Mouse (Mus musculus) liver, embryonic 14.5 days (tissue): Measurements from ENCODE around the gene Gch1. TPM values are rescaled to one million over a fixed set of nuclear protein-coding genes. Genes with fewer than 3 reads are reported as not detected.

Experiments used
- ATAC-seq: fragments of 200-750 bp; cut with Nextera tagmentation; 2 replicates; pipeline ENCODE4 v1.8.0; 2017; ENCODE audit warnings: moderate number of reproducible peaks, mild to moderate bottlenecking, moderate library complexity; ENCODE audit not compliant: insufficient read depth
- DNase-seq, 3 experiments: peaks; one replicate each; pipeline ENCODE4 v3.0.0-alpha.2; 2012 to 2013; ENCODE audit warnings: low read depth in 3 of 3, low spot score in 3 of 3
- H3K27ac ChIP-seq: fragments of 300-500 bp; sonication (generic); 2 replicates; pipeline ENCODE4 v1.5.1; 2014; ENCODE audit warnings: moderate library complexity, mild to moderate bottlenecking, control low read depth, inconsistent platforms
- H3K27me3 ChIP-seq: fragments of 300-500 bp; sonication (generic); 2 replicates; pipeline ENCODE4 v1.6.1; 2014; ENCODE audit warnings: mild to moderate bottlenecking, low read length, moderate library complexity; ENCODE audit not compliant: control insufficient read depth, insufficient read depth
- H3K36me3 ChIP-seq: fragments of 300-500 bp; sonication (generic); replicated peaks from 2 replicates; pipeline ENCODE4 v1.6.1; 2014; ENCODE audit warnings: low read depth; ENCODE audit not compliant: control insufficient read depth, insufficient read depth
- H3K4me1 ChIP-seq, 2 experiments: fragments of 200-500 bp in 1 of 2; fragments of 300-500 bp in 1 of 2; sonication (generic) in 1 of 2; replicated peaks; 2 replicates each; pipeline ENCODE4 v1.6.1; 2012 to 2014; ENCODE audit warnings: antibody characterized with exemption in 1 of 2, inconsistent platforms in 1 of 2, low read length in 1 of 2; ENCODE audit not compliant: control insufficient read depth in 2 of 2, insufficient read depth in 2 of 2
- H3K4me2 ChIP-seq: fragments of 300-500 bp; sonication (generic); 2 replicates; pipeline ENCODE4 v1.6.1; 2014; ENCODE audit warnings: low read depth, mild to moderate bottlenecking, control low read depth, moderate library complexity
- H3K4me3 ChIP-seq, 2 experiments: fragments of 200-500 bp in 1 of 2; fragments of 300-500 bp in 1 of 2; sonication (generic) in 1 of 2; 2 replicates each; pipeline ENCODE4 v1.5.1; 2012 to 2014; ENCODE audit warnings: low read depth in 2 of 2, low read length in 2 of 2, mild to moderate bottlenecking in 2 of 2, control low read depth in 1 of 2, inconsistent platforms in 1 of 2, moderate library complexity in 1 of 2; ENCODE audit not compliant: insufficient read depth in 1 of 2
- H3K9ac ChIP-seq: fragments of 300-500 bp; sonication (generic); replicated peaks from 2 replicates; pipeline ENCODE4 v1.6.1; 2014; ENCODE audit warnings: mild to moderate bottlenecking, control low read depth, moderate library complexity
- H3K9me3 ChIP-seq: fragments of 300-500 bp; sonication (generic); 2 replicates; pipeline ENCODE4 v1.6.1; 2016; ENCODE audit warnings: low read length, mixed read lengths; ENCODE audit not compliant: control insufficient read depth
- CTCF ChIP-seq: IDR thresholded peaks from 2 replicates; pipeline ENCODE4 v1.5.1; 2016; ENCODE audit warnings: antibody characterized with exemption, low read depth, control low read depth
- EP300 ChIP-seq: IDR thresholded peaks from 2 replicates; pipeline ENCODE4 v1.6.1; 2016; ENCODE audit warnings: antibody characterized with exemption, low read depth
- WGBS: fragments of 180-500 bp; shearing (Covaris S2); extraction: QIAGEN DNeasy Blood & Tissue Kit; methylation state at CpG from one replicate; pipeline ENCODE4 v1.1.7; 2014; ENCODE audit not compliant: insufficient replicate concordance; 5-methylcytosine and 5-hydroxymethylcytosine counted together
- polyA plus RNA-seq, 2 experiments: library from polyadenylated mRNA; depleted of rRNA in 1 of 2; stranded (reverse) in 1 of 2; unstranded in 1 of 2; fragments of >200 nt; fragmentation: Nextera tagmentation in 1 of 2; extraction: Ambion mirVana in 1 of 2; gene quantifications; 2 replicates each; pipeline versions ENCODE4 v1.2.1 to v1.2.3; 2012 to 2014

Gene Gch1
- polyA plus RNA-seq (2012; rRNA removed): 1.9 and 2.4 TPM in 2 replicates
- polyA plus RNA-seq (2014; fragmentation: Nextera tagmentation; extraction: Ambion mirVana): 3.8 and 3.9 TPM in 2 replicates

DNA sequence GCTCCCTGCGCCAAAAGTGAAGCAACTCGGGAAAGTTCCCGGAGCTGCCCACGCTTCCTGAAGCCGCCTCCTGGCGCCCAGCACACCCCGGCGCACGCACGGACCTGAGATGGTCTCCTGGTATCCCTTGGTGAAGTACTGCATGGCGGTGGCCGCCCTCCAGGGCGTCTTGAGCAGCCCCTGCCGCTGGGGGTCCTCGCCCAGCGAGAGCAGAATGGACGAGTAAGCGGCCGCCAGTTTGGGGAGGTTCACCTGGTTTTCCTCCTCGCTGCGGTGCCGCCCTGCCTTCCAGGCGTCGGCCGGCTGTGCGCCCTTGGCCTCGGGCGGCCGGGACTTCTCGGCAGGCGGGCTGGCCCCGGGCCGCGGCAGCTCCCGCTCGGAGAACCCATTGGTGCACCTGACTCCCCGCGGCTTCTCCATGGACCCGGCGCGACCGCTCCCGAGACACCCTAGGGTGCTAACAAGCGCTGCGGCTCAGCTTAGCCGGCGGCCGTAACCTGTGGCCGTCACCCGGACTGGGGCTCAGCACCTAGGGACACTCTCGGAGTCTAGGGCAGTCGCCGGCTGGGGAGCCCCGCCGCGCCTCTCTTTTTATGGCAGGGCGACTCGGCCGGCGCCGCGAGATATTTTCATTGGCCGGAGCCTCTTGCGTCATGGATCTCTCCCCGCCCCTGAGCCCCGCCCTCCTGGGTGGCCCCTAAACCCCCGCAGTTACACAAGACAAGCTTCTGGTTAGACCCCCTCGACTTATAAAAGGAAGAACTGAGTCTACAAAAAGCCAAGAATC, at the start of gene Gch1:
Gene Gch1, minus strand, starts transcription at position 566 of the 787 bp plus-strand sequence.
- no peaks in the 10 kb centered on the region for H3K9me3 ChIP-seq
- H3K9ac ChIP-seq: peak within 1 kb of the TSS; percentile 59
- H3K27me3 ChIP-seq: peaks cover 13% of the 10 kb centered on the region
- WGBS: under 1% methylated on average over 68 of the region's 68 CpGs
- no peaks in the 10 kb centered on the region for H3K36me3 ChIP-seq
- TF ChIP-seq CTCF: no peak
- no peak for TF ChIP-seq EP300
- peaks cover 5 to 8% of the 10 kb centered on the region in 2 experiments; a peak in 2 of 4 replicates for H3K4me1 ChIP-seq
- ATAC-seq (peak; percentile 90), DNase-seq (peak; percentile 63 to 70 (median 65))
- H3K4me3 ChIP-seq: peak within 1 kb of the TSS; percentile 64 to 76
- no peak within 1 kb of the TSS for H3K27ac ChIP-seq
- peak within 1 kb of the TSS; percentile 87 for H3K4me2 ChIP-seq

DNA sequence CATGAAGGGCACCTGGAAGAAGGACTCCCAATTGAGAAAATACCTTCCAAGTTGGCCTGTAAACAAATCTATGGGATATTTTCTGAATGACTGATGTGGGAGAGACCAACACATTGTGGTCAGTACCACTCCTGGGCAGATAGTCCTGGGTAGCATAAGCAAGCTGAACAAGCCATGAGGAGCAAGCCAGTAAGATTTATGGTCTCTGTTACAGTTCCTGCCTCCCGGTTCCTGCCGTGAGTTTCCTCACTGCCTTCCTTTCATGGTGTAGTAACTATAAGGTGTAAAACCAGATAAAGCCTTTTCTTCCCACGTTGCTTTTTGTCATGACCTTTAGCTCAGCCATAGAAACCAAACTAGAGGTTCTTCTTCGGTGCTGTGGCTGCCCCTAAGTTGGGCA, 48.1 kb upstream of the Gch1 start:
- H3K27ac ChIP-seq: no peak overlapping the region
- DNase-seq: no peak
- H3K27me3 ChIP-seq: no peaks in the 10 kb centered on the region
- peaks cover 44 to 49% of the 10 kb centered on the region in 2 experiments for H3K4me1 ChIP-seq
- no peak overlapping the region for H3K9ac ChIP-seq
- H3K4me3 ChIP-seq: no peak overlapping the region
- 62% methylated on average over 4 of the region's 4 CpGs for WGBS
- H3K4me2 ChIP-seq: no peak overlapping the region
- peaks cover 5% of the 10 kb centered on the region for H3K9me3 ChIP-seq
- H3K36me3 ChIP-seq: peaks cover 13% of the 10 kb centered on the region
- ATAC-seq: no peak
- no peak for TF ChIP-seq EP300
- TF ChIP-seq CTCF: no peak

GRCm38 (mm10) chr14:47236491-47236890, 47.3 kb upstream of the Gch1 start:
- Histone ChIP-seq H3K9ac (no peak overlapping the region), H3K36me3 (peaks cover 6% of the 10 kb centered on the region), H3K27ac (no peak overlapping the region), H3K9me3 (peaks cover 5% of the 10 kb centered on the region), H3K4me2 (no peak overlapping the region), H3K4me1 (peaks cover 38 to 42% of the 10 kb centered on the region in 2 experiments), H3K4me3 (no peak overlapping the region), H3K27me3 (no peaks in the 10 kb centered on the region)
- DNase-seq (no peak), ATAC-seq (no peak)
- 83% methylated on average over 7 of the region's 7 CpGs for WGBS
- TF ChIP-seq EP300 (no peak), CTCF (no peak)

DNA sequence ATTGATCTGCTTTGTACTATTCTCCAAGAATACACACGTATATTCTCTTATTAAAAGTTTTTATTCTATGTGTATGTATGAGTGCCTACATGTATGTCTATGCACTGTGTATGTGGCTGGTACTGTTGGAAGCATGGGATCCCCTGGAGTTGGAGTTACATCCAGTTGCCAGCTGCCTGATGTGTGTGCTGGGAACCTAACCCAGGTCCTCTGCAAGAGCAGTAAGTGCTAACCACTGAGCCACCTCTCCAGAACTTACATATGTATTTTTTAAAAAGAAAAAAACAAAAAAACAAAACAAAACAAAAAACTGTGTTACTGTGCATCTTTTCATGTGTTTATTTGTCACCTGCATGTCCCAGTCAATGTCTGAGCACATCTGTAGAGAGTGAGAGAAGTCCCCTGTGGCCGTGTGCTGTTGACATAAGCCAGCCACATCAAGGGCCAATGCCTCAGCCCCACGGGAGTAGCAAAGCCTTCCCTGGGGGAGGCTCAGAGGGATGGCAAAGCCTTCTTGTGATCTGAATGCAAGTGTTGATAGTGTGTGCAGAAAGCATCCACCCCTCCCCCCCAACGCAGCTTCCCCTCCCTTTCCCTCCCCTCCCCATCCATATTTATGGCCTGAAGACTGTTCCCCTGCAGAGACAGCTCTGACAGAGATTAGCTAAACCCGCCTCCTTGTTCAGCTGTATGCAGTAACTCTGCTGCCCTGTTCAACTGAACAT, 45.5 kb upstream of the Gch1 start:
- no peaks in the 10 kb centered on the region; the same call in 1 of the 2 replicates for H3K36me3 ChIP-seq
- DNase-seq: no peak
- no peaks in the 10 kb centered on the region for H3K27me3 ChIP-seq
- H3K4me2 ChIP-seq: no peak overlapping the region
- H3K4me1 ChIP-seq: peaks cover 25 to 26% of the 10 kb centered on the region in 2 experiments
- TF ChIP-seq EP300: no peak
- no peak for TF ChIP-seq CTCF
- H3K27ac ChIP-seq: no peak overlapping the region
- H3K9ac ChIP-seq: no peak overlapping the region
- no peak for ATAC-seq
- WGBS: 68% methylated on average over 5 of the region's 5 CpGs
- H3K4me3 ChIP-seq: no peak overlapping the region
- H3K9me3 ChIP-seq: peaks cover 5% of the 10 kb centered on the region

GRCm38 (mm10) chr14:47234032-47234431, 44.8 kb upstream of the Gch1 start:
- DNase-seq: peak; percentile 47 to 61 (median 47)
- Histone ChIP-seq H3K27ac (peak overlapping the region; percentile 55), H3K4me2 (peak overlapping the region; percentile 45), H3K9me3 (peaks cover 5% of the 10 kb centered on the region), H3K36me3 (no peaks in the 10 kb centered on the region), H3K4me3 (no peak overlapping the region), H3K4me1 (peaks cover 22 to 23% of the 10 kb centered on the region in 2 experiments), H3K27me3 (no peaks in the 10 kb centered on the region), H3K9ac (peak overlapping the region; percentile 24; the same call in 1 of the 2 replicates)
- peak; percentile 75 for ATAC-seq
- WGBS: 45% methylated on average over 3 of the region's 3 CpGs
- TF ChIP-seq CTCF: no peak
- TF ChIP-seq EP300: peak; percentile 68
